Mouse (Mus musculus): ENCODE measurements around the gene Lamp2. TPM values are rescaled to one million over a fixed set of nuclear protein-coding genes. Genes with fewer than 3 reads are reported as not detected.
A peak's percentile ranks its signal among the peaks of the same experiment; 100 is the strongest.

Gene Lamp2
- polyA plus RNA-seq, 1 experiment = not detected

DNA sequence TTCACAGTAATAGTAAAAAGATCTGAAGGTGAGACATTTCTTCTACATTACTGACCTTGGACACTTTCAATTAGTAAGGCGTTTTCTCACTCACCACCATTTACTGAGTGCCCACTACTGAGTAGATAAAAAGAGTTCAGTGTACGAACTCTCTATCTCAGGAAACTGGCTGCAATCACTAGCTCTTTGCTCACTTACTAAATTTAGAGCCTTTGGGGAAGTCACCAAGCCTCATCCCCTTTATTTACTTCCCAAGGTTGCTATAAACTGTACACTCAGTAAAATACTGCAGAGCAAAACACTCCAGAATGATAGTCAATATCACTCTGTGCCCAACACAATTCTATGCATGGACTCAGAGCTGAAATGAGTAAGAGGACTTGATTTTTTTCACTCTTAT is 16.6 kb downstream of the Lamp2 start:
- no peak overlapping the region for H3K27ac ChIP-seq (ENCODE audit: insufficient read depth, low read depth, low read length)
- 69% methylated on average over 2 of the region's 2 CpGs for WGBS

GRCm38 (mm10) chrX:38438147-38438791 is 18.0 kb downstream of the Lamp2 start:
- Histone ChIP-seq H3K4me1 (ENCODE audit: control insufficient read depth, insufficient read depth, low read length) (no peaks in the 10 kb centered on the region), H3K4me3 (ENCODE audit: insufficient read depth, low read depth, low read length) (no peak overlapping the region), H3K27ac (ENCODE audit: insufficient read depth, low read depth, low read length) (no peak overlapping the region)
- whole genome bisulfite sequencing = 31% methylated on average over 7 of the region's 7 CpGs
- TF ChIP-seq POLR2A (IDR thresholded peaks at IDR 0.05; ENCODE audit: insufficient read depth, low read depth, low read length) (no peak), CTCF (IDR thresholded peaks at IDR 0.05; ENCODE audit: insufficient read depth, low read depth, low read length) (0 out of 2 replicates have a peak, but pooled peaks have one; percentile 27)

More for the DNA sequence above, 16.6 kb downstream of the Lamp2 start:
- H3K4me1 ChIP-seq (ENCODE audit: control insufficient read depth, insufficient read depth, low read length) = no peaks in the 10 kb centered on the region
- TF ChIP-seq CTCF (IDR thresholded peaks at IDR 0.05; ENCODE audit: insufficient read depth, low read depth, low read length) (no peak), POLR2A (IDR thresholded peaks at IDR 0.05; ENCODE audit: insufficient read depth, low read depth, low read length) (no peak)
- H3K4me3 ChIP-seq (ENCODE audit: insufficient read depth, low read depth, low read length) = no peak overlapping the region

DNA sequence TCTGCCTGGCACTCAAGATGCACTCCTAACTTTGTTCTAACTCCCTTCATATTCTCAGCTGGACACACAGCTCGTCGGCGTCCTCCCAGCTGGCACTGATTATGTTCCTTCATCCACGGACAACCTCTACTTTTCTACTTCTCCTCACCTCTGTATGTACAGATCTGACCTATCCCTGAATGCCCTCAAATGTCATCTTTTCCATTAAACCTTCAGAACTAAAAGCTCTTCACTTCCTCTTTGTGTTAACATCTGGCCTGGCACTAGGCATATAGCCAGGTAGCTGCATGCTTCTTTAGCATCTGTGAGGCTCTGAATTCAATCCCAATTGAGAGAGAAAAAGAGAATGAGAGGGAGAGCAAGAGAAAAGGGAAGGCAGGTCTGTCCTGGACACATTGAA is 26.8 kb downstream of the Lamp2 start:
- Histone ChIP-seq H3K4me1 (ENCODE audit: control insufficient read depth, insufficient read depth, low read length) (0 out of 2 replicates have a peak, but pooled peaks cover 2% of the 10 kb centered on the region), H3K4me3 (ENCODE audit: insufficient read depth, low read depth, low read length) (no peak overlapping the region), H3K27ac (ENCODE audit: insufficient read depth, low read depth, low read length) (no peak overlapping the region)
- WGBS = 70% methylated on average over 4 of the region's 4 CpGs
- no peak for TF ChIP-seq POLR2A (IDR thresholded peaks at IDR 0.05; ENCODE audit: insufficient read depth, low read depth, low read length)

GRCm38 (mm10) chrX:38428818-38429440 is 27.3 kb downstream of the Lamp2 start:
- no peak overlapping the region for H3K4me3 ChIP-seq (ENCODE audit: insufficient read depth, low read depth, low read length)
- 0 out of 2 replicates have a peak, but pooled peaks cover 2% of the 10 kb centered on the region for H3K4me1 ChIP-seq (ENCODE audit: control insufficient read depth, insufficient read depth, low read length)
- H3K27ac ChIP-seq (ENCODE audit: insufficient read depth, low read depth, low read length) = no peak overlapping the region
- TF ChIP-seq POLR2A (IDR thresholded peaks at IDR 0.05; ENCODE audit: insufficient read depth, low read depth, low read length) (no peak), CTCF (IDR thresholded peaks at IDR 0.05; ENCODE audit: insufficient read depth, low read depth, low read length) (no peak)
- WGBS = 57% methylated on average over 3 of the region's 3 CpGs

DNA sequence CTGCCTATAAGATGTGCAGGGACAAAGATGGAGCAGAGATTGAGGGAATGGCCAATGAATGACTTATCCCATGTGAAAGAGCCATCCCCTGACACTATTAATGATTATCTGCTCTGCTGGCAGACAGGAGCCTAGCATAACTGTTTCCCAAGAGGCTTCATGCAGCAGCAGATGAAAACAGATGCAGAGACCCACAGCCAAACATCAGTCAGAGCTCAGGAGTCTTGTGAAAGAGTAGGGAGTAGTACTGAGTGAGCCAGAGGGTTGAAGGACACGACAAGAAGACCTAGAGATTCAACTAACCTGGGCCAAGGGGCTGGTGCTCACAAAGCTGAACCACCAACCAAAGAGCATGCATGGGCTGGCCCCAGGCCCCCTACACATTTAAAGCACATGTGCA is 30.2 kb downstream of the Lamp2 start:
- H3K4me3 ChIP-seq (ENCODE audit: insufficient read depth, low read depth, low read length) = no peak overlapping the region
- WGBS = 79% methylated on average over 1 of the region's 1 CpGs
- no peak for TF ChIP-seq POLR2A (IDR thresholded peaks at IDR 0.05; ENCODE audit: insufficient read depth, low read depth, low read length)
- no peak for TF ChIP-seq CTCF (IDR thresholded peaks at IDR 0.05; ENCODE audit: insufficient read depth, low read depth, low read length)
- H3K27ac ChIP-seq (ENCODE audit: insufficient read depth, low read depth, low read length) = no peak overlapping the region
- H3K4me1 ChIP-seq (ENCODE audit: control insufficient read depth, insufficient read depth, low read length) = 0 out of 2 replicates have a peak, but pooled peaks cover 2% of the 10 kb centered on the region

GRCm38 (mm10) chrX:38423096-38423495 is 33.2 kb downstream of the Lamp2 start:
- Histone ChIP-seq H3K4me3 (ENCODE audit: insufficient read depth, low read depth, low read length) (no peak overlapping the region), H3K4me1 (ENCODE audit: control insufficient read depth, insufficient read depth, low read length) (no peaks in the 10 kb centered on the region), H3K27ac (ENCODE audit: insufficient read depth, low read depth, low read length) (no peak overlapping the region)
- WGBS = 78% methylated on average over 3 of the region's 3 CpGs
- TF ChIP-seq CTCF (IDR thresholded peaks at IDR 0.05; ENCODE audit: insufficient read depth, low read depth, low read length) (no peak), POLR2A (IDR thresholded peaks at IDR 0.05; ENCODE audit: insufficient read depth, low read depth, low read length) (no peak)

- H3K4me1 ChIP-seq (ENCODE audit: control insufficient read depth, insufficient read depth, low read length) = no peaks in the 10 kb centered on the region
- no peak overlapping the region for H3K4me3 ChIP-seq (ENCODE audit: insufficient read depth, low read depth, low read length)
- WGBS = 43% methylated on average over 3 of the region's 3 CpGs
- TF ChIP-seq POLR2A (IDR thresholded peaks at IDR 0.05; ENCODE audit: insufficient read depth, low read depth, low read length) (no peak), CTCF (IDR thresholded peaks at IDR 0.05; ENCODE audit: insufficient read depth, low read depth, low read length) (no peak)
- no peak overlapping the region for H3K27ac ChIP-seq (ENCODE audit: insufficient read depth, low read depth, low read length)
These were observed 33.9 kb downstream of the Lamp2 start for GRCm38 (mm10) chrX:38422396-38422795.

DNA sequence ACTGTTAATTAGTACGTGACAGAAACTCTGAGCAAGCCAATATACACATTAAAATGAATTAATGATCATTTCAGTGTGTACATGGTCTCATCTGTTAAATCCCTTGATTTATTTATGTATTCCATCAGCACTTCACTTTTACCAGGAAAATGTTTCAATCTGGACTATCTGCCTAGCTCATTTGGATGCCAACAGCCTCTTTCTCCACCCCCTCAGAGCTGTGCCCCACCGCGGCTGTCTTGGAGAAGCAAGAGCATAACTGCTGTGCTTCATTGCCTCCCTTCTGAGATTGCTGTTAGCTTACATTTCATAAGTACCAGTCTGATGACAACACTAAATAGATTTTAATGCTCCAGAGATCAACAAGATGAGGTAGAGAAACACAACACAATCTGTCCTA is 52.4 kb downstream of the Lamp2 start:
- TF ChIP-seq CTCF (IDR thresholded peaks at IDR 0.05; ENCODE audit: insufficient read depth, low read depth, low read length) = no peak
- TF ChIP-seq POLR2A (IDR thresholded peaks at IDR 0.05; ENCODE audit: insufficient read depth, low read depth, low read length) = no peak

DNA sequence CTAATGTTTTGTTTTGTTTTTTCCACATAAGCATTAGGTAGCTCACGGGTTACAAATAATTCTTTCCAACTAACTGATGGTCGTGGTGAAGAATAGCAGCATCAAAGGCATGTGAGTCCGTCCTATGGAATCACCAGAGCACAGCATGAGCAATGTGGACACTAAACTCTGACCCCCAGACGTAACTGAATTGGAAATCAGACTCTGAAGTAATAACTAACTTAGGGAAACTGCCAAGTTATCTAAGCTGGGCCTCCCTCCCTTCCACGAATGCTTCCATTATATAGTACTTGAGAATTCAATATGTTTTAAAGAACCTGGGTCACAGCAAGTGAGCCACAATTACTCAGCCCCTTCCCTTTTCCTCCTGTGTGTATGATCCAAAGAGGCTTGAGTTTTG is 53.3 kb downstream of the Lamp2 start:
- Histone ChIP-seq H3K4me3 (ENCODE audit: insufficient read depth, low read depth, low read length) (no peak overlapping the region), H3K4me1 (ENCODE audit: control insufficient read depth, insufficient read depth, low read length) (no peaks in the 10 kb centered on the region), H3K27ac (ENCODE audit: insufficient read depth, low read depth, low read length) (no peak overlapping the region)
- TF ChIP-seq CTCF (IDR thresholded peaks at IDR 0.05; ENCODE audit: insufficient read depth, low read depth, low read length) (no peak), POLR2A (IDR thresholded peaks at IDR 0.05; ENCODE audit: insufficient read depth, low read depth, low read length) (no peak)
- 80% methylated on average over 5 of the region's 5 CpGs for WGBS

More for the DNA sequence above, 52.4 kb downstream of the Lamp2 start:
- 56% methylated on average over 3 of the region's 3 CpGs for WGBS
- Histone ChIP-seq H3K27ac (ENCODE audit: insufficient read depth, low read depth, low read length) (no peak overlapping the region), H3K4me1 (ENCODE audit: control insufficient read depth, insufficient read depth, low read length) (no peaks in the 10 kb centered on the region), H3K4me3 (ENCODE audit: insufficient read depth, low read depth, low read length) (no peak overlapping the region)
